Mouse (Mus musculus) embryonic facial prominence, embryonic 14.5 days (tissue): ENCODE data around the gene Rnf183. TPM values are rescaled to one million over a fixed set of nuclear protein-coding genes. Genes with fewer than 3 reads are reported as not detected.
A peak's percentile ranks its signal among the peaks of the same experiment; 100 is the strongest.

Source experiments
- ATAC-seq: fragments of 200-750 bp; cut with Nextera tagmentation; 2 replicates; pipeline ENCODE4 v1.8.0; 2017; ENCODE audit warnings: low read depth, moderate number of reproducible peaks, moderate TSS enrichment
- DNase-seq: peaks from one replicate; pipeline ENCODE4 v3.0.0-alpha.2; 2015; ENCODE audit warnings: low spot score
- H3K27ac ChIP-seq: fragments of 300-500 bp; sonication (generic); replicated peaks from 2 replicates; pipeline ENCODE4 v1.5.1; 2014; ENCODE audit warnings: low read depth, mild to moderate bottlenecking, low read length, moderate library complexity
- H3K27me3 ChIP-seq: fragments of 300-500 bp; sonication (generic); replicated peaks from 2 replicates; pipeline ENCODE4 v1.6.1; 2014; ENCODE audit warnings: low read length; ENCODE audit not compliant: control insufficient read depth, insufficient read depth
- H3K36me3 ChIP-seq: fragments of 300-500 bp; sonication (generic); 2 replicates; pipeline ENCODE4 v1.6.1; 2014; ENCODE audit warnings: low read length, mixed read lengths; ENCODE audit not compliant: control insufficient read depth, insufficient read depth
- H3K4me1 ChIP-seq: fragments of 300-500 bp; sonication (generic); 2 replicates; pipeline ENCODE4 v1.6.1; 2014; ENCODE audit warnings: antibody characterized with exemption, low read length; ENCODE audit not compliant: control insufficient read depth, insufficient read depth
- H3K4me2 ChIP-seq: fragments of 300-500 bp; sonication (generic); 2 replicates; pipeline ENCODE4 v1.6.1; 2014; ENCODE audit warnings: low read depth, mild to moderate bottlenecking, low read length, moderate library complexity, mixed read lengths
- H3K4me3 ChIP-seq: fragments of 300-500 bp; sonication (generic); 2 replicates; pipeline ENCODE4 v1.5.1; 2014; ENCODE audit warnings: low read depth, mild to moderate bottlenecking, low read length
- H3K9ac ChIP-seq: fragments of 300-500 bp; sonication (generic); 2 replicates; pipeline ENCODE4 v1.6.1; 2014; ENCODE audit warnings: low read depth, mild to moderate bottlenecking, low read length, moderate library complexity, mixed read lengths
- H3K9me3 ChIP-seq: fragments of 300-500 bp; sonication (generic); 2 replicates; pipeline ENCODE4 v1.6.1; 2016; ENCODE audit warnings: low read length; ENCODE audit not compliant: control insufficient read depth
- WGBS: fragments of 180-500 bp; shearing (Covaris S2); extraction: QIAGEN DNeasy Blood & Tissue Kit; methylation state at CpG from one replicate; pipeline ENCODE4 v1.1.7; 2014; 5-methylcytosine and 5-hydroxymethylcytosine counted together
- polyA plus RNA-seq: library from polyadenylated mRNA; unstranded; fragments of >200 nt; fragmentation: Nextera tagmentation; extraction: Ambion mirVana; gene quantifications from 2 replicates; pipeline ENCODE4 v1.2.1, GENCODE M21; 2014

The Rnf183 gene
- polyA plus RNA-seq, 1 experiment from 2014 or later = 0.97 TPM

DNA sequence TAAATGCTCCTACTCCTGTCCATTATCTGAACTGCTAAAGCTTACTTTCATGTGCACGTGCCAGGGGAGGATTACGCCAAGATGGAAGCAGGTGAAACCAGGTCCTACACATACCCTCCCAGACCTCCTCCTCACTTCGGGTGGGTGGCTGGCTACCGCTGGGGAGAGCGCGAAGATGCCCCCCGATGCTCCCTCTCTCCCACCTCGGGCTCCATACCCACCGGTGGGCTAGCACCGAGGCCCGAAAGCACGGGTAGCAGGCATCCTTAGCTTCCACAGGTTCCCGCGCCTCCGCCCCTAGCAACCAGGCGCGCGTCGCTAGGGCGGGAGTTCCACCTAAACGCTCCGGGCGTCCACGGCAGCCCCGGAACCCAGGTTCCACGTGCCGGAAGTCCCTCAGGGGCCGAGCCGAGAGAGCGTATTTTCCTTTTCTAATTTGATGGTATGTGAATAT is 35.6 kb upstream of the Rnf183 start, which contains the start of gene Wdr31:
Wdr31 (minus strand) TSS at position 299 of the 454 bp plus-strand sequence.
- under 1% methylated on average over 30 of the region's 30 CpGs for WGBS
- H3K27ac ChIP-seq = no peak within 1 kb of the TSS
- peak; percentile 98 for ATAC-seq

GRCm38 (mm10) chr4:62468158-62468557 is 33.1 kb upstream of the Rnf183 start:
- DNase-seq = no peak
- Histone ChIP-seq H3K27me3 (no peaks in the 10 kb centered on the region), H3K4me2 (no peak overlapping the region), H3K36me3 (no peaks in the 10 kb centered on the region), H3K9ac (no peak overlapping the region), H3K27ac (no peak overlapping the region), H3K4me1 (peaks cover 4% of the 10 kb centered on the region; the same call in 1 of the 2 replicates), H3K9me3 (no peaks in the 10 kb centered on the region), H3K4me3 (no peak overlapping the region)
- no peak for ATAC-seq
- WGBS = 91% methylated on average over 1 of the region's 1 CpGs

More for the DNA sequence above, 35.6 kb upstream of the Rnf183 start, which contains the start of gene Wdr31:
- no peaks in the 10 kb centered on the region for H3K27me3 ChIP-seq
- H3K4me2 ChIP-seq = peak within 1 kb of the TSS; percentile 82
- no peaks in the 10 kb centered on the region for H3K9me3 ChIP-seq
- H3K4me1 ChIP-seq = peaks cover 4% of the 10 kb centered on the region; the same call in 1 of the 2 replicates
- peak within 1 kb of the TSS; percentile 70 for H3K9ac ChIP-seq
- DNase-seq = peak; percentile 82
- H3K36me3 ChIP-seq = no peaks in the 10 kb centered on the region
- peak within 1 kb of the TSS; percentile 63 for H3K4me3 ChIP-seq

- DNase-seq = no peak
- Histone ChIP-seq H3K4me1 (no peaks in the 10 kb centered on the region), H3K9ac (no peak overlapping the region), H3K27ac (no peak overlapping the region), H3K27me3 (no peaks in the 10 kb centered on the region), H3K36me3 (no peaks in the 10 kb centered on the region), H3K4me2 (no peak overlapping the region), H3K4me3 (no peak overlapping the region), H3K9me3 (no peaks in the 10 kb centered on the region)
- no peak for ATAC-seq
- WGBS = 86% methylated on average over 2 of the region's 2 CpGs
Observed at GRCm38 (mm10) chr4:62463124-62463523, 28.1 kb upstream of the Rnf183 start.

DNA sequence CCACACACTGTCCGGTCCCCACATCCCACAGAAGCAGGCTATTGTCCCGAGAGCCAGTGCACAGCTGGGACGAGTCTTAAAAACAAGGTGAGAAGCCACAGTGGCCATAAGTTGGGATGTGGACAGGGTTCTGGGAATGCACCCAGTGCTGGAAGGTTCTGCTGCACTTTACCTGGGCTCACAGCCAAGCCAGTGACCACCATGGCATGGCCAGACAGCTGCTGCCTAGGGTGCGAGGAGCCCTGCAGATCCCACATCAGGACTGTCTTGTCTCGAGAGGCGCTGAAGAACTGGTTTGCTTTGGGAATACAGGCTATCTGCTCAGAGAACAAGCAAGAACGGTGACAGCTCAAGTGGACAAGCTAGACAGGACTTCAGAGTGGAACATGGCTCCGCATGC is 25.3 kb upstream of the Rnf183 start:
- WGBS = 86% methylated on average over 8 of the region's 8 CpGs
- Histone ChIP-seq H3K36me3 (no peaks in the 10 kb centered on the region), H3K4me3 (no peak overlapping the region), H3K9ac (no peak overlapping the region), H3K27ac (no peak overlapping the region), H3K9me3 (no peaks in the 10 kb centered on the region), H3K27me3 (no peaks in the 10 kb centered on the region), H3K4me2 (no peak overlapping the region), H3K4me1 (no peaks in the 10 kb centered on the region)
- ATAC-seq (no peak), DNase-seq (no peak)

GRCm38 (mm10) chr4:62459081-62459480 is 24.0 kb upstream of the Rnf183 start:
- no peaks in the 10 kb centered on the region for H3K9me3 ChIP-seq
- H3K4me2 ChIP-seq = no peak overlapping the region
- no peaks in the 10 kb centered on the region for H3K4me1 ChIP-seq
- peak; percentile 20 for DNase-seq
- ATAC-seq = no peak
- no peaks in the 10 kb centered on the region for H3K27me3 ChIP-seq
- H3K36me3 ChIP-seq = no peaks in the 10 kb centered on the region
- no peak overlapping the region for H3K4me3 ChIP-seq
- 73% methylated on average over 3 of the region's 3 CpGs for WGBS
- H3K27ac ChIP-seq = no peak overlapping the region
- no peak overlapping the region for H3K9ac ChIP-seq

- no peaks in the 10 kb centered on the region for H3K36me3 ChIP-seq
- no peak overlapping the region for H3K4me3 ChIP-seq
- H3K4me1 ChIP-seq = no peaks in the 10 kb centered on the region
- peak; percentile 30 for DNase-seq
- no peak overlapping the region for H3K4me2 ChIP-seq
- H3K9ac ChIP-seq = no peak overlapping the region
- H3K9me3 ChIP-seq = no peaks in the 10 kb centered on the region
- ATAC-seq = 0 out of 2 replicates have a peak, but pooled peaks have one; percentile 63
- H3K27ac ChIP-seq = no peak overlapping the region
- WGBS = 46% methylated on average over 5 of the region's 5 CpGs
- H3K27me3 ChIP-seq = no peaks in the 10 kb centered on the region
Observed at GRCm38 (mm10) chr4:62454995-62455394, 19.9 kb upstream of the Rnf183 start.

- no peak overlapping the region for H3K4me3 ChIP-seq
- no peaks in the 10 kb centered on the region for H3K27me3 ChIP-seq
- H3K36me3 ChIP-seq = no peaks in the 10 kb centered on the region
- no peak overlapping the region for H3K27ac ChIP-seq
- H3K4me2 ChIP-seq = no peak overlapping the region
- no peak overlapping the region for H3K9ac ChIP-seq
- no peaks in the 10 kb centered on the region for H3K9me3 ChIP-seq
- no peak for ATAC-seq
- WGBS = 60% methylated on average over 4 of the region's 4 CpGs
- no peak for DNase-seq
- H3K4me1 ChIP-seq = no peaks in the 10 kb centered on the region
Observed at GRCm38 (mm10) chr4:62440986-62441385, 5.9 kb upstream of the Rnf183 start.

DNA sequence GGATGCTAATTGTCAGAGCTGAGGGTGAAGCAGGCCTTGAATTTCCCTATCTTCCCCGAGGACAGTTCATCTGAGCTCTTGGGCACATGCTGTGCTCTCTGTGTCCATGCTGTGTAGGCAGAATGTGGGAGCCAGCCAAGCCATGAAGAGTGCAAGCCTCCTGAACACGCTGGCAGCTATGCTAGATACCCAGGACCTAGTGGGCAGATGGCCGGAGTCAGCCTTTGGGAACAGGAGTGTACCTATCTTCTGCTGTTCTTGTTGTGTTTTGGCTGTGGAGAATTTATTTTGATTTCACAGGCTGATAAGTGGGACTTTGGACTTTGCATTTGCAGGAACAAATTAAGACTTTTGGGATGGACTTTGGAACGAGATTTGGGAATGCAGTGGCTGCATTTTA is 5.5 kb upstream of the Rnf183 start:
- DNase-seq (no peak), ATAC-seq (no peak)
- Histone ChIP-seq H3K9me3 (no peaks in the 10 kb centered on the region), H3K4me3 (no peak overlapping the region), H3K9ac (no peak overlapping the region), H3K36me3 (no peaks in the 10 kb centered on the region), H3K27ac (no peak overlapping the region), H3K4me1 (no peaks in the 10 kb centered on the region), H3K27me3 (no peaks in the 10 kb centered on the region), H3K4me2 (no peak overlapping the region)
- WGBS = 79% methylated on average over 4 of the region's 4 CpGs

- no peak for ATAC-seq
- WGBS = 60% methylated on average over 4 of the region's 4 CpGs
Observed at GRCm38 (mm10) chr4:62439793-62440192, 4.7 kb upstream of the Rnf183 start.

More at GRCm38 (mm10) chr4:62439793-62440192, 4.7 kb upstream of the Rnf183 start:
- H3K27ac ChIP-seq = no peak overlapping the region
- H3K36me3 ChIP-seq = no peaks in the 10 kb centered on the region
- H3K9ac ChIP-seq = no peak overlapping the region
- no peaks in the 10 kb centered on the region for H3K9me3 ChIP-seq
- no peak for DNase-seq
- no peaks in the 10 kb centered on the region for H3K27me3 ChIP-seq
- no peaks in the 10 kb centered on the region for H3K4me1 ChIP-seq
- no peak overlapping the region for H3K4me3 ChIP-seq
- H3K4me2 ChIP-seq = no peak overlapping the region
